Mouse (Mus musculus): ENCODE measurements around the gene 0610040J01Rik. TPM values are rescaled to one million over a fixed set of nuclear protein-coding genes. Genes with fewer than 3 reads are reported as not detected.

Gene 0610040J01Rik
- 2.1 and 3.1 TPM in 2 replicates for polyA plus RNA-seq (2014; fragmentation: Nextera tagmentation; extraction: Ambion mirVana)

DNA sequence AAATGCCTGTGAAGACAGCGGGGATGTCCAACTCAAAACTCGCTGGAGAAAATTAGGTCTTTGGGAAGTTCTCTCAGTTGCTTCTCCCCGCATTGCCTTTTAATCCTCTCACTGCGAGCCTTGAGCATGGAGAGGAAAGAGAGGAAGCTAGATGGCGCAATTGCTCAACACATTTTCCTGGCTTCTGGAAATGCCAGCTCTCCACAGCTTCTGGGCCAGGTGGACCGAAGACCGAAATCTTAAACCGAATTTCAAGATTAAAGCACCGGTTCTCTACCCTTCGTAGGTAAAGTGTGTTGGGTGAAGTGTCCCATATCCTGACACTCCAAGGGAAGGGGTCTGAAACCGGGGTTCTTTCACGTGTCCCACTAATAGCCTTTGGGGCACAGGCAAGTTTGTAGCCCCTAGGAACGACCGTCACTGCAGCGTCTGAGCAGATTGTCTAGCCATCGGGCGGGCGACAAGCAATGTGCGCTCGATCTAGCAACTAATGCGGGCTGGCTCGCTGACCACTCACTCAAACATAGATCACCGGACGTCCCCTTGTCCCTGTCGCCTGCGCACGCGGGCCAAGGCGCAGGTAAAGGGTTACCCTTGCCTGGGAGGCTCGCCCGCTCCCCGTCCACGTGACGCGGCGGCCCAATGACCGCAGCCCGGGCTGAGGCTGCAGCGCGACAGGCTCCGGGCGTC is at the start of gene 0610040J01Rik:
Gene 0610040J01Rik, plus strand, starts transcription at position 545 of the 690 bp plus-strand sequence.
- peak; percentile 85 for DNase-seq (ENCODE audit: low spot score)
- no peaks in the 10 kb centered on the region for H3K9me3 ChIP-seq (replicated peaks; ENCODE audit: control insufficient read depth, low read length)
- no peaks in the 10 kb centered on the region for H3K4me1 ChIP-seq (ENCODE audit: control insufficient read depth, insufficient read depth, low read length)
- peak within 1 kb of the TSS; percentile 57 for H3K9ac ChIP-seq (replicated peaks; ENCODE audit: low read length)
- H3K4me3 ChIP-seq (ENCODE audit: low read depth, low read length), result peak within 1 kb of the TSS; percentile 50
- peaks cover 6% of the 10 kb centered on the region for H3K27me3 ChIP-seq (ENCODE audit: control insufficient read depth, insufficient read depth, low read length)
- ATAC-seq (replicated peaks; ENCODE audit: insufficient number of reproducible peaks, low FRiP score, low TSS enrichment, low read depth), result peak; percentile 87
- H3K27ac ChIP-seq (replicated peaks; ENCODE audit: low read depth, low read length), result no peak within 1 kb of the TSS
- no peaks in the 10 kb centered on the region for H3K36me3 ChIP-seq (replicated peaks; ENCODE audit: control insufficient read depth, insufficient read depth, low read depth, low read length)
- WGBS, result 1% methylated on average over 42 of the region's 42 CpGs
- H3K4me2 ChIP-seq (ENCODE audit: low read depth, low read length), result peak within 1 kb of the TSS; percentile 96

DNA sequence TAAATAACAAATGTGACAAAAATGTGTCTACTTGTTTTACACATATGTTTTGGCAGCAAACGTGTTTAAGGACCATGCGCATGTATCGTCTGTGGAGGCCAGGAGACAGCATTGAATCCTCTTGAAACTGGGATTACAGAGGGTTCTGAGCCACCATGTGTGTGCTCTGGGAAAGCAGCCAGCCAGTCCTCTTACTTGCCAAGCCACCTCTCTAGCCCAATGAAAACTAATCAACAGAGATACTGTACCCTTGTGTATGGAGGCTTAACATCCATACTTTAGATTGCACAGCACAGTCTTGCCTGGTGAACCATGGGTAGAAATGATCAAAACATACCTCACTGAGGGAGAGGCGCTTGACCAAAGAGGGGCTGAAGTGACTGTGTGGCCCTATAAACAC is 46.3 kb upstream of the 0610040J01Rik start:
- H3K9ac ChIP-seq (replicated peaks; ENCODE audit: low read length), result no peak overlapping the region
- no peak for DNase-seq (ENCODE audit: low spot score)
- H3K36me3 ChIP-seq (replicated peaks; ENCODE audit: control insufficient read depth, insufficient read depth, low read depth, low read length), result no peaks in the 10 kb centered on the region
- no peaks in the 10 kb centered on the region for H3K27me3 ChIP-seq (ENCODE audit: control insufficient read depth, insufficient read depth, low read length)
- H3K9me3 ChIP-seq (replicated peaks; ENCODE audit: control insufficient read depth, low read length), result no peaks in the 10 kb centered on the region
- ATAC-seq (replicated peaks; ENCODE audit: insufficient number of reproducible peaks, low FRiP score, low TSS enrichment, low read depth), result no peak
- H3K27ac ChIP-seq (replicated peaks; ENCODE audit: low read depth, low read length), result no peak overlapping the region
- no peaks in the 10 kb centered on the region; the same call in 1 of the 2 replicates for H3K4me1 ChIP-seq (ENCODE audit: control insufficient read depth, insufficient read depth, low read length)
- 89% methylated on average over 4 of the region's 4 CpGs for WGBS
- no peak overlapping the region for H3K4me2 ChIP-seq (ENCODE audit: low read depth, low read length)
- no peak overlapping the region for H3K4me3 ChIP-seq (ENCODE audit: low read depth, low read length)

DNA sequence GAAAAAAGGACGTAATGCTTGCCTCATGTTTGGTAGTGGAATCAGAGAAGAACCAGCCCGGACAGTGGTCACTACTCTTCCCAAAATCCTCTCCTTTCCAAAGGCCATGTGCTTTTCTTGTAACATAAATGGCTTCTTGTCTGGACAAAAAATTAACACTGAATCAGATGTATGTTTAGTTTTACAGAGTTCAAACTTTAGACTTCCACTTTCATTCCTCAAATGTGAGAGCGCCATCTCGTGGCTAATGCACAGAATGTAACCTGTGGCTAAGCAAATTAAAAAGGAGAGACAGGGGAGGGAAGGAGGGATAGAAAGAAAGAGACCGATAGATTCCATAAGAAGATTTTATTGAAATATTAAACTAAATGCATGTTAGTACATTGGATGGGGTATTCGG is 45.4 kb upstream of the 0610040J01Rik start:
- Histone ChIP-seq H3K4me2 (ENCODE audit: low read depth, low read length) (no peak overlapping the region), H3K4me3 (ENCODE audit: low read depth, low read length) (no peak overlapping the region), H3K36me3 (replicated peaks; ENCODE audit: control insufficient read depth, insufficient read depth, low read depth, low read length) (no peaks in the 10 kb centered on the region), H3K4me1 (ENCODE audit: control insufficient read depth, insufficient read depth, low read length) (no peaks in the 10 kb centered on the region; the same call in 1 of the 2 replicates), H3K27ac (replicated peaks; ENCODE audit: low read depth, low read length) (no peak overlapping the region), H3K9ac (replicated peaks; ENCODE audit: low read length) (no peak overlapping the region), H3K9me3 (replicated peaks; ENCODE audit: control insufficient read depth, low read length) (no peaks in the 10 kb centered on the region), H3K27me3 (ENCODE audit: control insufficient read depth, insufficient read depth, low read length) (no peaks in the 10 kb centered on the region)
- 47% methylated on average over 6 of the region's 6 CpGs for WGBS
- ATAC-seq (replicated peaks; ENCODE audit: insufficient number of reproducible peaks, low FRiP score, low TSS enrichment, low read depth), result no peak
- DNase-seq (ENCODE audit: low spot score), result peak; percentile 85

DNA sequence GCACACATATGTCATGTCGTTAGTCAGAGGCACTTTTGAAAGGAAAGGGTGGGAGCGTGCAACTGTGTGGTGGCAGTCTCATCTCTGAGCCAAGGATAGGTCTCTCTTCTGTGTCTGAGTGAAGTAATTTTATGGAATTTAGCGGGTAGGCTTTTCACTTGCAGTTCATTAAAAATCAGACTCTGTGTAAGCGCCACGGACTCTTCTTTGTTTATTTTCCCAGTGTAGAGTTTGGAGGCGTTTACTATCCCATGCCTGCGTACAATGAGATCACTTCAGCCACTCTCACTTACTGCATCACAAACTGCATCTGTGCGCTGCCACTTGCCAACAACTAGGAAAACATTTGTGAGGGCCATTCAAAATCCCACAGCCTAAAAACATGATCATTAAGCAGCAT is 44.7 kb upstream of the 0610040J01Rik start:
- no peak overlapping the region for H3K27ac ChIP-seq (replicated peaks; ENCODE audit: low read depth, low read length)
- no peaks in the 10 kb centered on the region for H3K9me3 ChIP-seq (replicated peaks; ENCODE audit: control insufficient read depth, low read length)
- H3K27me3 ChIP-seq (ENCODE audit: control insufficient read depth, insufficient read depth, low read length), result no peaks in the 10 kb centered on the region
- no peak overlapping the region for H3K9ac ChIP-seq (replicated peaks; ENCODE audit: low read length)
- ATAC-seq (replicated peaks; ENCODE audit: insufficient number of reproducible peaks, low FRiP score, low TSS enrichment, low read depth) (no peak), DNase-seq (ENCODE audit: low spot score) (no peak)
- H3K4me2 ChIP-seq (ENCODE audit: low read depth, low read length), result no peak overlapping the region
- H3K4me1 ChIP-seq (ENCODE audit: control insufficient read depth, insufficient read depth, low read length), result no peaks in the 10 kb centered on the region; the same call in 1 of the 2 replicates
- H3K4me3 ChIP-seq (ENCODE audit: low read depth, low read length), result no peak overlapping the region
- no peaks in the 10 kb centered on the region for H3K36me3 ChIP-seq (replicated peaks; ENCODE audit: control insufficient read depth, insufficient read depth, low read depth, low read length)
- WGBS, result 73% methylated on average over 8 of the region's 8 CpGs

DNA sequence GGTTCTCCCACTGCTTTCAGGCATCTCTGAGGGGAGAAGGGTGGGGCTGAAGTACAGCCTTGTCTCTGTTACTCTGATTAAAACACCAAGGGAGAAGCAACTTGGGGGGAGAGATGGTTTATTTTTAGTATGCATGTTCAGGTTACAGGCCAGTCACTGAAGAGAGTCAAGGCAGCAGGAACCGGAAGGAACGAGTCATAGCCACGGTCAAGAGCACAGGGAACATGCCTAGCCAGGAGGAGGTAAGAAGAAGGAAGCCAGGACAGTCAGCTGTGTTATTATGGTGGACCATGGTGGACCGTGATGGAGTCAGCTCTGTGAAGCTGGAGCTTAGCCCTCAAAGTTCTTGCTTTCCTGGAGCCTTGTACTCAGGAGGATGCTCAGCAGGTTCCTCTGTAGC is 43.9 kb upstream of the 0610040J01Rik start:
- Histone ChIP-seq H3K27me3 (ENCODE audit: control insufficient read depth, insufficient read depth, low read length) (no peaks in the 10 kb centered on the region), H3K4me2 (ENCODE audit: low read depth, low read length) (no peak overlapping the region), H3K36me3 (replicated peaks; ENCODE audit: control insufficient read depth, insufficient read depth, low read depth, low read length) (no peaks in the 10 kb centered on the region), H3K4me1 (ENCODE audit: control insufficient read depth, insufficient read depth, low read length) (no peaks in the 10 kb centered on the region; the same call in 1 of the 2 replicates), H3K4me3 (ENCODE audit: low read depth, low read length) (no peak overlapping the region), H3K9me3 (replicated peaks; ENCODE audit: control insufficient read depth, low read length) (no peaks in the 10 kb centered on the region), H3K27ac (replicated peaks; ENCODE audit: low read depth, low read length) (no peak overlapping the region), H3K9ac (replicated peaks; ENCODE audit: low read length) (no peak overlapping the region)
- ATAC-seq (replicated peaks; ENCODE audit: insufficient number of reproducible peaks, low FRiP score, low TSS enrichment, low read depth), result 0 out of 2 replicates have a peak, but pooled peaks have one; percentile 25
- WGBS, result 69% methylated on average over 4 of the region's 4 CpGs
- DNase-seq (ENCODE audit: low spot score), result no peak

DNA sequence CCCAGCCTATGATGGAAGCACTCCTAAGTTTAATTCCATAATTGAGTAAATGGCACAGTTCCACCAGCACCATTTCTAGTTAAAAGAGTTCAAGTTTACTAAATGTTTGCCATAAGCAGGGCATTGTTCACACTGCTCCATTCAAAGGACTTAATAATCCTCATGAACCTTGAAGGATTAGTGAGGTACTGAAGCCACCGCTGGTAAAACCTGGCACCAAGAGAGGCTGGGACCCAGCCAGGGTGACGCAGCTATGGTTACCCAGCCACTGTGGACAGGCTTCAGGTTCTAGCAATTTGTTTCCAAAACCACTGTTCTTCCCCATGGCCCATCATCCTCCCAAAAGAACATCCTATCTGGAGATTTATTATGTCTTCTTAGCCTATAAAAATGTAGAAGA is 39.2 kb upstream of the 0610040J01Rik start:
- H3K4me3 ChIP-seq (ENCODE audit: low read depth, low read length), result no peak overlapping the region
- H3K27ac ChIP-seq (replicated peaks; ENCODE audit: low read depth, low read length), result no peak overlapping the region
- H3K36me3 ChIP-seq (replicated peaks; ENCODE audit: control insufficient read depth, insufficient read depth, low read depth, low read length), result no peaks in the 10 kb centered on the region
- DNase-seq (ENCODE audit: low spot score) (no peak), ATAC-seq (replicated peaks; ENCODE audit: insufficient number of reproducible peaks, low FRiP score, low TSS enrichment, low read depth) (no peak)
- no peaks in the 10 kb centered on the region; the same call in 1 of the 2 replicates for H3K4me1 ChIP-seq (ENCODE audit: control insufficient read depth, insufficient read depth, low read length)
- no peaks in the 10 kb centered on the region for H3K27me3 ChIP-seq (ENCODE audit: control insufficient read depth, insufficient read depth, low read length)
- WGBS, result 78% methylated on average over 2 of the region's 2 CpGs
- H3K4me2 ChIP-seq (ENCODE audit: low read depth, low read length), result no peak overlapping the region
- no peak overlapping the region for H3K9ac ChIP-seq (replicated peaks; ENCODE audit: low read length)
- no peaks in the 10 kb centered on the region for H3K9me3 ChIP-seq (replicated peaks; ENCODE audit: control insufficient read depth, low read length)

DNA sequence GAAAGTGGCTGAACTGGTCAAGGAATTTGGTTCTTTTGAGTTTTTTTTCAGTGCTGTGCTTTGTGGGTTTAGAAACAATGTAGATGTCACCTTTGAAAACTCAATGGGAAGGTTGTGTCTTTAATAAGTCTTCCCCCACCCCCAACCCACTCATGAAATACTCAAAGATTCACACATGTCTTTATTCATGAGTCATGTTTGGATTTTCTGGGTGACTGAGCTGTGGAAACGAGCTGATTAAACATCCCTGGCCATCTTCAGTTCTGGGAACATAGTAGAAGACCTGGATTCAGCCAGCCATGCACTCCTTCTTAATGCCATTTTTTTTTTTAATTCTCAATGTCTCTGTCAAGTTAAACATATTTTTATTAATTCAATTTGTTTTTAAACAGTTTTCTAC is 38.6 kb upstream of the 0610040J01Rik start:
- H3K9me3 ChIP-seq (replicated peaks; ENCODE audit: control insufficient read depth, low read length), result no peaks in the 10 kb centered on the region
- no peaks in the 10 kb centered on the region for H3K4me1 ChIP-seq (ENCODE audit: control insufficient read depth, insufficient read depth, low read length)
- no peaks in the 10 kb centered on the region for H3K36me3 ChIP-seq (replicated peaks; ENCODE audit: control insufficient read depth, insufficient read depth, low read depth, low read length)
- ATAC-seq (replicated peaks; ENCODE audit: insufficient number of reproducible peaks, low FRiP score, low TSS enrichment, low read depth) (no peak), DNase-seq (ENCODE audit: low spot score) (no peak)
- H3K27ac ChIP-seq (replicated peaks; ENCODE audit: low read depth, low read length), result no peak overlapping the region
- 72% methylated on average over 1 of the region's 1 CpGs for WGBS
- H3K4me3 ChIP-seq (ENCODE audit: low read depth, low read length), result no peak overlapping the region
- no peaks in the 10 kb centered on the region for H3K27me3 ChIP-seq (ENCODE audit: control insufficient read depth, insufficient read depth, low read length)
- H3K4me2 ChIP-seq (ENCODE audit: low read depth, low read length), result no peak overlapping the region
- no peak overlapping the region for H3K9ac ChIP-seq (replicated peaks; ENCODE audit: low read length)

DNA sequence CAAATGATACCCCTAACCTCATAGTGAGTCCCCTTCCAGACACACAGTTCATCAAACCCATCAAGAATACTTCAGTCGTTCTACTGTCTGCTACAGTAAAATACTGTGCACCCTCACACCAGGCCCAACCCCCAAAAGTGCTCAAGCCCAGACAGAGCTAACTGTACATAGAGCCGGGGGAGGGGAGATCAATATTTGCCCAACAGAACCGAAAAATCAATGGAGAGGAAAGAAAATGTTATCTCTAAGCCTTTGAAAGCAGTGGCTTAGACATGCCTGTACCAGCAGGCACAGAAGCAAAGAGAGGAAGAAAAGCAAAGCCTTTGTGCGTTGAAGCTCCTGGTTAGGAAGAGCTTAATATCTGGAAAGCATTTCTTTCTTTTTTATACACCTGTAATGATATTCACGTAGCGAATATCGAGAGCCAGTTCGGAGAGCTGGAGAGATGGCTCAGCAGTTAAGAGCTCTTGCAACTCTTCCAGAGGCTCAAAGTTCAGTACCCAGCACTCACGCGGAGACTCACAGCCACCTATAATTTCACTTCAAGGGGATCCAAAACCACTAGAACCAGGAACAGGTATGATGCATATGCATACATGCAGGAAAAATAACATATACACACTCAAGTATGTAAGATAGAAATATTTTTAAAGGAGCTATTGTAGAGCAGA is 23.9 kb upstream of the 0610040J01Rik start:
- 90% methylated on average over 10 of the region's 10 CpGs for WGBS
- Histone ChIP-seq H3K4me3 (ENCODE audit: low read depth, low read length) (no peak overlapping the region), H3K36me3 (replicated peaks; ENCODE audit: control insufficient read depth, insufficient read depth, low read depth, low read length) (no peaks in the 10 kb centered on the region), H3K9ac (replicated peaks; ENCODE audit: low read length) (no peak overlapping the region), H3K4me1 (ENCODE audit: control insufficient read depth, insufficient read depth, low read length) (no peaks in the 10 kb centered on the region), H3K4me2 (ENCODE audit: low read depth, low read length) (no peak overlapping the region), H3K27ac (replicated peaks; ENCODE audit: low read depth, low read length) (no peak overlapping the region), H3K9me3 (replicated peaks; ENCODE audit: control insufficient read depth, low read length) (no peaks in the 10 kb centered on the region), H3K27me3 (ENCODE audit: control insufficient read depth, insufficient read depth, low read length) (no peaks in the 10 kb centered on the region)
- ATAC-seq (replicated peaks; ENCODE audit: insufficient number of reproducible peaks, low FRiP score, low TSS enrichment, low read depth) (no peak), DNase-seq (ENCODE audit: low spot score) (no peak)

Measured in embryonic facial prominence, embryonic 11.5 days (tissue).